Mouse (Mus musculus) myocyte (in vitro differentiated cells): ENCODE measurements around the gene Tuba1a.

Experiments used
- E2F4 ChIP-seq: IDR thresholded peaks from one replicate; pipeline ENCODE4 v1.6.1; 2011; ENCODE audit warnings: mild to moderate bottlenecking, control low read depth, moderate library complexity; ENCODE audit not compliant: insufficient read depth
- POLR2A ChIP-seq: IDR thresholded peaks from one replicate; pipeline ENCODE4 v1.6.1; 2011; ENCODE audit warnings: low read depth, mild to moderate bottlenecking, control low read depth, moderate library complexity; ENCODE audit not compliant: insufficient read length
- TCF3 ChIP-seq: IDR thresholded peaks from one replicate; pipeline ENCODE4 v1.6.1; 2011; ENCODE audit warnings: low read depth, control low read depth; ENCODE audit not compliant: insufficient read length
- USF1 ChIP-seq: IDR thresholded peaks from one replicate; pipeline ENCODE4 v1.6.1; 2011; ENCODE audit warnings: low read depth, mild to moderate bottlenecking, control low read depth, moderate library complexity

- TF ChIP-seq USF1 = no peak
- no peak for TF ChIP-seq TCF3
- TF ChIP-seq E2F4 = no peak
- TF ChIP-seq POLR2A = no peak
These were observed 6.0 kb upstream of the Tuba1a start for GRCm38 (mm10) chr15:98959531-98959930.
